Mouse (Mus musculus) cerebellum, adult 9-10 months (tissue): Measurements from ENCODE around the gene Dock10.
A peak's percentile ranks its signal among the peaks of the same experiment; 100 is the strongest.

Experiments
- DNase-seq: peaks from one replicate; pipeline ENCODE4 v3.0.0; 2022

Gene Dock10

GRCm38 (mm10) chr1:80654177-80654576 lies 104.2 kb downstream of the Dock10 start:
- DNase-seq: no peak

GRCm38 (mm10) chr1:80652803-80653202 lies 105.5 kb downstream of the Dock10 start:
- no peak for DNase-seq

- DNase-seq: no peak
Observed at GRCm38 (mm10) chr1:80652083-80652482, 106.2 kb downstream of the Dock10 start.

- no peak for DNase-seq
Observed at GRCm38 (mm10) chr1:80646602-80647001, 111.7 kb downstream of the Dock10 start.

GRCm38 (mm10) chr1:80643866-80644451 lies 114.4 kb downstream of the Dock10 start:
- no peak for DNase-seq

GRCm38 (mm10) chr1:80641832-80642231 lies 116.5 kb downstream of the Dock10 start:
- no peak for DNase-seq

DNA sequence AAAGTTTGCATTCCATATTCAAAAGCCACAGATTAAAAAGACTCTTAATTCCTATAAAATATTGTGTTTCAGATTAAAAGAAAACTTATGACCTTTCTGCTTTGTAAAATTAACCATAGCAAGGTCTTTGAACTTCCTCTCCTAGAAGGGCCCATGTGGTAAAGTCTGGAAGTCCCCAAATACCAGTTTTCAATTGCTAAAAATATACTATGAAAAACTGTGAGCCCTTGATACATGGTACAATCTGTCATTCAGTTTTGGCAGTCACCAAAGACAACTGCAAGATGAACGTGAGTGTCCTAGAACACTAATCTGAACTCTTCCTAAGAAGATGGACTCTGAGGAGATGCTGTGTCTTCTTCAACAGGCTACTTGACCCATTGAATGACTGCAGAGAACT lies 117.0 kb downstream of the Dock10 start:
- no peak for DNase-seq

DNA sequence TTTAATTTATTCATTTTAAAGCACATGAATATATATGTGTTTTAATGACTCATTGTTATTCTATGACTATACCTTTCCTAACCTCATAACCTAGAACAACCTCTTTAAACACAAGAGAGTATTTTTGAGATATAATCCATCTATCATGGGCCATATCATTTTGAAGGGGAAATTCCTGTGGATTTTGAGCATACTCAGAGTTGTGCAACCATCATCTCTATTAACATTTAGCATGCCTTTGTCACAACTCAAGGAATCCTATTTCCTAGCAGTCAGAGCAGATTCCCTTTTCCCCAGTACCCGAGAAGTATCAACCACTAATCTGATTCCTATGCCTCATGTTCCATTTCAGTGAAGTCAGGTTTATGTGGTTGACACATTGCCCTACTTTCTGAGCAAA lies 118.8 kb downstream of the Dock10 start:
- DNase-seq: no peak

GRCm38 (mm10) chr1:80637214-80637705 lies 121.1 kb downstream of the Dock10 start:
- DNase-seq: peak; percentile 6

GRCm38 (mm10) chr1:80635825-80636224 lies 122.5 kb downstream of the Dock10 start:
- DNase-seq: no peak

DNA sequence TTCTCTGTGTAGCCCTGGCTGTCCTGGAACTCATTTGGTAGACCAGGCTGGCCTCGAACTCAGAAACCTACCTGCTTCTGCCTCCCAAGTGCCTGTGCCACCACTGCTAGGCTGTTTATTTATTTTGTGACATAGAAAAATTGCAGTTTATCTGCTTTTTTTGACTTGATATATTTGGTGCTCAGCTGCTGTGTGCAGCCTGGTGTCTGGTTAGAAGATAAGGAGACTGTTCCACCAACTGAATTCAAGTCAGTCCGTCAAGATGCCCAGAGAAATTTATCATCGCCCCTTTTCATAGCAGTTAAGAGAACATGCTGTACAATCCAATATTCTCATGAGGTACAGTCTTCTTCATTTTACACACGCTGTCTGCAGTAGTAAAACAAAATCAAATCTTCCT lies 124.8 kb downstream of the Dock10 start:
- DNase-seq: no peak

DNA sequence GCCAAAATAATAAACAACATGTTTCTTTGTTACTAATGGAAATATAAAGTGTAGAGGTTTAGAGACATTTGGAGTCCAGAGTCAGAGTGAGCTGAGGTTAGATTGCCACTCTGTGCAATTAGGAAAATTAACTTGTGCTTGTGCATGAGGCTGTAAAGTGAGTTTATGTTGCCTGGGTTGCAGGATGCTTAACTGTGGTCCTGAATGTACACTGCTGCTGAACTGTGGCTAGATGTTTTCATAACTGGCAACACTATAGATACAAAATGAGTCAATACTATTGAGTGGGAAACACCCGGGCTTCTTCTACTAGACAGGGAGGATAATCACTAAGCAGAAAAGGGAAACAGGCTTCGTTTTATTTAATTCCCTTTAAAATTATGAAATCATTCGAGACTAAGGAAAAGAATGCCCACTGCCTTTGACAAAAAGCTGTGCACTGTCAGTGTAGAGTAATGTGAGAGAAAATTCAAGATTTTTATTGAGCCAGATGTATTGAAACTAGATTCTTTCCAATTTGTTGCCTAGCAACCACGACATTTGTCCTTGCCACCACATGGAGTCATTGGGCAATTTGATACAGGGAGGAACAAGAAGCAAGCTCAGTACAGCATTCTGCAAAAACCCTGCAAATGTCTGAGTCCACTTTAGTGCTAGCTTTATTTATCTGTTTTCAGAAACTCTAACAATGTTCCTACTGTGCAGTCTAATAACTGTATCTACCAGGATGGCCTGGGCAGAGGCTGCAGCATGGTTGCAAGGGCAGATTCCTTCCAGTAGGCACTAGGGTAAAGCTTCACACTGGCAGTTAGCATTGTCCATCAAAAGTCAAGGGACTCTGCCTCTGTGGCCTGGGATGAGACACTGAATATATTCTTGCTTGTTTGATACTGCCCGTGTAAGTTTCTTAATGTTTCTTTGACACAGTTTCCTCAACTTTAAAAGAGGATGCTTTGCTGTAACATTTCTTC lies 127.9 kb downstream of the Dock10 start:
- no peak for DNase-seq

DNA sequence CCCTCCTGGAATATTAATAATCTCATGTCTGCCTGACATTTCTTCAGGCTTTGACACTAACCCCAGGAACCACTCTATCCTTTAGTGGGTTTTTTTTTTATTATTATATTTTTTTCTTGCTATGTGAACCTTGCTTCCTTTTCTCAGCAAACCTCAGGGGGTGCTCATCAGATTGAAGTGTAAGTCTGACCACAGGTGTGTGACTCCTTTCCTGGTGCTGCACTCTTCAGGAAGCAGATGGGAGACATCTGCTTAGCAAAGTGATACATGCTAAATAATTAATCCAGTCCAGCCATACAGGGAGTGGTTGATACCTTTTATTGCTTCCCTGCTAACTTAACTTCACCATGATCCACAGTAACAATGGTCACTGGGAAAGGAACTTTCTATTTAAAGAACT lies 130.3 kb downstream of the Dock10 start:
- no peak for DNase-seq

DNA sequence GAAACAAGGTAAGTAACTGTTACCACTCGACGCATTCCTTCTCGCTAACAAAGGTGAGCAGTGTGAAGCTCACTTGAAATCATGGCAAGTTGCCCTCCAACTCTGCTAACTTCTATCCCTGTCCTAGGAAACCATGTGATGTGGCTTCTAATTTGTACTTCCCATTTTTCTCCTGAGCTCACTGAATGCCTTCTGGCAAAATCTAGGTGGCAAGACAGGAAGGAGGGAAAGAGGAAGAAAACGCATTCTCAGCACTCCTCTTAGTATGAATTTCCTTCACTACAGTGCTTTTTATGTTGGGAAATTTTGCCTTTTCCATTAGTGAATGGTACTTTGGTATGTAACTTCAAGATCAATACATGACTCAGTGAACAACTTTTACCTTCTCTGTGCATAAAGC lies 131.5 kb downstream of the Dock10 start:
- no peak for DNase-seq

- DNase-seq: no peak
Observed at GRCm38 (mm10) chr1:80625371-80625770, 133.0 kb downstream of the Dock10 start.

DNA sequence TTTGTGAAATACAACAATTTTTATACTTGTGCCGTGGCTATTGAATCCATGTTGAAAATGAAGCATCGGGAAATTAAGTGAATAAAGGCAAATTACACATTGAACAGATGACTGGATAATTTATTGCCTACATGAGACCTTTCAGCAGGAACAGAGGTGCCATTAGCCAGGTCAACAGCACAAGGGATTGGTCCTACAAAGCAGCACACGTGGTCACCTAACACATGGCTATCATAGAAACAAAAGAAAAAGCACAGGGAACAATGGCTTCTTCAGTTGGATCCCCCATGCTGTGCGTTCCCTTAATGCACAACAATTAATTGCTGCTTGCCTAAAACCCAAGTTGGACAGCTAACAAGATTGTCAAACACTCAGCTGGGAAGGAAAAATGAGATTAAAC lies 133.8 kb downstream of the Dock10 start:
- no peak for DNase-seq

DNA sequence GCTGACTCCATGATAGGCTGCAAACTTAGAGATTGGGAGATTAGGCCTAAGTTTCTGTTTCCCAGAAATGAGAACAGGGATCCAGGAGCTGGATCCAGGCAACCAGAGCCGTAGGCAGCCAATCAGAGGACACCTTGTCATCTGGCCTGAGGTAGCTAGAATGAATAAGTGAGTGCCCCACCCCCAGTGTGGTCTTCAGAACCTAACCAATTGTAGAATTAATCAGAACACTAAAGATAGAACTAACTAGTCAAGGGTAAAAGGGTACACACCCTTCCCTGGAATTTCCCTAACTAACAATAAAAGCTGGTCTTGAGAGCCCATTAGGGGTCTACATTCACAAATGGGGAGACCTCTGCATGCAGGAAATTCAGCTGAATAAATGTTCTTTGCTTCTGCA lies 135.7 kb downstream of the Dock10 start:
- no peak for DNase-seq

DNA sequence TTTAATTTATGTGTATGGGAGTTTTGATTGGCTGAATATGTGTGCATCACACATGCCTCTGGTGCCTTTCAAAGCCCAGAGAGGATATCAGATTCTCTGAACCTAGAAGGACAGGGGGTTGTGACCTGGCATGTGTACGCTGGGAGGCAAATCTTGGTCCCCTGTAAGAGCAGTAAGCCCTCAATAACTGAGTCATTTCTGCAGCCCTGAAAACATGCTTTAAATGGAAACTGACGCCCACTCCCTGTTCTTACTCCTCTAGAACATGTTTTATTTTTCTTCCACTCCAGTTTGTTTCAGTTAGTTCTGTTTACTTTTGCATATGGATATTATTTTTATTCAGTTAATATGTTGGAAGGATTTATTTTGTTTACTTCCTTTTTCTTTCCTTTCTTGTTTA lies 139.2 kb downstream of the Dock10 start:
- no peak for DNase-seq

- no peak for DNase-seq
Observed at GRCm38 (mm10) chr1:80616671-80617070, 141.7 kb downstream of the Dock10 start.

DNA sequence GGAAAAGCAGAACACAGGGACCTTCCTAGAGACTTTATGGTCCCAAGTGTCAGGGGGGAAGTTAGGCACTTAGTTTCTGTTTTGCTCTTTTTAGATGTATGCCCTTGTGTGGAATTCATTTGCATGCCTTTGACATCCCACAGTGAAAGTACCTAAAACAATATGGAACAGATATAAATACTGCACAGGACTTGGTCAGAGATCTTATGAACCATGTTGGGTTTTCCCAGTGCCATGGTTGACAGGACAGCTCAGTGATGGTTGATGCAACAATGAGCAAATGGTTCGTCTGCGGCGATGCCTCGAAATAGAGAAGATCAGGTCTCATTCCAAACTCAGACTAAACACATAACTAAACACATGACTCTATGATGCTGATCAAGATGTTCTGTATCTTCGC lies 143.6 kb downstream of the Dock10 start:
- no peak for DNase-seq

DNA sequence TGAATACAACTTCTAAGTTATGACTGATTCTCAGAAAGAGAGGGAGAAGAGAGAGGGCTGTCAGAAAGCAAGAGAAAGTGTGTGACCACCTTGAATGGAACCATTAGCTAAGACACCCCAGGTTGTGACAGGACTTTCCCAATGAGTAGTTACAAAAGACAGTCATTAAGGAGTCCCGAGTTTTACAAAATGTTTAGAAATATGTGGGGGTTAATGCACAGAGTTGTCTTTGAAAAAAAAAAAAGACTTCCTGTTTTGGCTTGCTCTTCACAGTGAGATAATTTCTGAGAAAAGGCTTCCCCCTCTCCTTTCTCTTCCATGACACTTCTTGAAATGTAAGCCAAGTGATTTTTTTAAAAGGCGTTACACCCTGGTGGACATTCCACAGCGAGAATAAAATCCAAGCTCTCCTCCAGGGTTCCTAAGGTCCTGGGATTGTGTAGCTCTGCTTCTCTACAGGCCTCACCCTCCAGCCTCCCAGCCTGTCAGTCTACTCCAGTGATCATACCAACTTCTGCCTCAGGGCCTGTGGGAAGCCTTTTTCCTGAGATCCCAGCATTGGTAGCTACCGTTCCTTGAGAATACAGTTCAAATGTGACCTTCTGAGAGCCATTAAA lies 144.8 kb downstream of the Dock10 start:
- DNase-seq: no peak

GRCm38 (mm10) chr1:80607546-80607945 lies 150.8 kb downstream of the Dock10 start:
- DNase-seq: no peak

DNA sequence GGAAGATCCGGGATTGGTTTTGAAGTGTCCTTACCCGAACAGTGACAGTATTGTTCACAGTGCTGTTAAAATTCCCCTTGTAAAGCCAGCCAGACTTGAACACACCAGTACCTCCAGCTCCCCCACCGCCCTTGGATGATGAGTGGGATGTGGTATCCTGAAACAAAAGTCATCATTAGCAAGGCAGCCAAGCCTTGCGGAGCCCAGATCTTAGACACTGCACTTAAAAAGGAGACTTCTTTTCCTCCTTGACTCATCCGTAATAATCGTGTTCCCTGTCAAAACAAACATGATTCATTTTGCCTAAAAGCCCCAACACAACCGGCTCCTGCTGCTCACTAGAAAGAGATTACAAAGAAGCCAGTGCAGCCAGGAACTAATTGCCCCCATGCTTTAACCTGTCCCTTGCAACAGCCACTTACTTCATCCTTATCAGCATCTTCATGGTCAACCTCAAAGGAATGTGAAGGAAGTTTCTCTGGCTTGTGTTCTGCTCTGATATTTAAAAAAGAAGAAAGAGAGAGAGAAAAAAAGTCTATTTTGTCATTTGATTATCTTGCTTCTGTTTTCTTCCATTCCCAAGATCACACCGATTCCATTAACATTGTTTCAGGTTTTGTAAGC lies 152.1 kb downstream of the Dock10 start:
- DNase-seq: no peak
